Mouse (Mus musculus): ENCODE results near the gene Slc4a4.

GRCm38 (mm10) chr5:88930611-88931010 is 44.0 kb downstream of the Slc4a4 start:
- no peak for TF ChIP-seq CTCF (IDR thresholded peaks at IDR 0.05; ENCODE audit: low read depth, low read length)
- no peak for TF ChIP-seq POLR2A (IDR thresholded peaks at IDR 0.05; ENCODE audit: extremely low read depth, insufficient read depth, low read length)
